Mouse (Mus musculus): ENCODE measurements around the gene Sirt3. TPM values are rescaled to one million over a fixed set of nuclear protein-coding genes. Genes with fewer than 3 reads are reported as not detected.
A peak's percentile ranks its signal among the peaks of the same experiment; 100 is the strongest.

The Sirt3 gene
- polyA plus RNA-seq, 1 experiment from 2014 or later, result 66.9 TPM

DNA sequence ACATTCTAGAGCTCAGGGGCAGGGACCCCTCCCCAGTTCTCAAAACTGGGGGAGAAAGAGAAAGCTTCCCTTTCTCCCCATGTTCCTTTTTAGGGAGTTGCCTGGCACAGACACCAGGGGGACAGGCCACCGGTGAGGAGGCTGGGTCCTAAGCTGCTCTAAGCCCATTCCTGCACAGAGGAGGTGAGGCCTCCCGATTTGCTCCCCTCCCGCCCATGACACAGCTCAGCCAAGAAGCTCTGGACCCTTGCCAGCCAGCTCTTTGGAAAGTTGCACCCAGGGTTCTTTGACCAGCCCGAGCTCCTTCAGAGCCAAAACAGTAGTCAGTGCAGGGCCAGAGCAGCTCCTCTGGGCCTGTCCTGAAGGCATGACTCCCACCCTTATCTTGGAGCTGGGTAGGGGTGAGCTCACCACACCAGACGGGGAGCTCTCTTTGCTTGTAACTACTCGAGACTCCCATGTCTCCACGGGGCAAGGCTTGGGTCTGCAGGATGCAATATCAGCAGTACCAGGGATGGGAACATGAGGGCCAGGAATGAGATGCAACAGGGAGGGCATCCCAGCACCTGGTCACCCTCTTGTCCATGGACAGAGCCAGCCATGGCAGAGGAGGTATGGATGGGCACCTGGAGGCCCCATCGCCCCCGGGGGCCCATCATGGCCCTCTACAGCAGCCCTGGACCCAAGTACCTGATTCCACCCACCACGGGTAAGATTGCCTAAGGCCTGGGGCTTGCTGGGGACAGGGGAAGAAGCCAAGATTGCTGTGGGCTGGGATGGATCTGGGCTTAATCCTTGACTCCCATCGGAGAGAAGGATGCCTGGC is 34.1 kb downstream of the Sirt3 start, which contains the start of gene Odf3:
Gene Odf3 (plus strand): TSS at position 51 of the 826 bp plus-strand sequence.
- no peak within 1 kb of the TSS for H3K9ac ChIP-seq (replicated peaks)
- no peaks in the 10 kb centered on the region for H3K9me3 ChIP-seq (ENCODE audit: low read length)
- 55% methylated on average over 11 of the region's 11 CpGs for WGBS (ENCODE audit: insufficient replicate concordance)
- no peak within 1 kb of the TSS for H3K4me2 ChIP-seq (ENCODE audit: low read depth, low read length)
- peaks cover 8% of the 10 kb centered on the region for H3K36me3 ChIP-seq (replicated peaks; ENCODE audit: insufficient read depth, low read length)
- H3K4me1 ChIP-seq (ENCODE audit: insufficient read depth), result peaks cover 7% of the 10 kb centered on the region
- no peak within 1 kb of the TSS for H3K27ac ChIP-seq (ENCODE audit: low read depth)
- no peak for ATAC-seq
- no peak within 1 kb of the TSS for H3K4me3 ChIP-seq (ENCODE audit: low read depth, low read length)
- no peaks in the 10 kb centered on the region for H3K27me3 ChIP-seq (ENCODE audit: insufficient read depth, low read length)
- peak; percentile 45 for DNase-seq
- 0 out of 2 replicates have a peak, but pooled peaks have one; percentile 6 for TF ChIP-seq CTCF (IDR thresholded peaks at IDR 0.05; ENCODE audit: low read depth)
- no peak for TF ChIP-seq EP300 (IDR thresholded peaks at IDR 0.05; ENCODE audit: low read depth)

DNA sequence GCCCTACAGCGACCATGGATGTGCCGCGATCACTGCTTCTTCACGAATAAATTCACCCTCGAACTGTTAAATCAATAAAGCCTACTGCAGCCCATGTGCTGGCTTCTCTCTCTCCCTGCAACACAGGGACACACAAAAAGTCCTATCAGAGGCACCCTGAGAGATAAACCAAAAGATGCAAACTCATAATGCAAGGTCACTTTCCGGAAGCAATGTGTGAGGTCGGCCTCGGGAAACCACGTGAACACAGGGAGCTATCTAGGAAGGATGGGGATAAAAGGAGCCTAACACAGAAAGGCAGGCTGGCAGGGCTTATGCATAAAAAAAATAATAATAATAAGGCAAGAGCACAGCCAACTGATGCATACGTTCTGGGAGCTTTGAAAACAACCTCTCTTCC is 35.4 kb downstream of the Sirt3 start:
- TF ChIP-seq CTCF (IDR thresholded peaks at IDR 0.05; ENCODE audit: low read depth) (no peak), EP300 (IDR thresholded peaks at IDR 0.05; ENCODE audit: low read depth) (no peak)
- no peak overlapping the region for H3K4me3 ChIP-seq (ENCODE audit: low read depth, low read length)
- no peak overlapping the region for H3K9ac ChIP-seq (replicated peaks)
- peaks cover under 1% of the 10 kb centered on the region for H3K36me3 ChIP-seq (replicated peaks; ENCODE audit: insufficient read depth, low read length)
- no peak overlapping the region for H3K4me2 ChIP-seq (ENCODE audit: low read depth, low read length)
- H3K9me3 ChIP-seq (ENCODE audit: low read length), result no peaks in the 10 kb centered on the region
- H3K4me1 ChIP-seq (ENCODE audit: insufficient read depth), result 0 out of 2 replicates have a peak, but pooled peaks cover 4% of the 10 kb centered on the region
- DNase-seq (no peak), ATAC-seq (no peak)
- 74% methylated on average over 10 of the region's 10 CpGs for WGBS (ENCODE audit: insufficient replicate concordance)
- H3K27me3 ChIP-seq (ENCODE audit: insufficient read depth, low read length), result no peaks in the 10 kb centered on the region
- no peak overlapping the region for H3K27ac ChIP-seq (ENCODE audit: low read depth)

DNA sequence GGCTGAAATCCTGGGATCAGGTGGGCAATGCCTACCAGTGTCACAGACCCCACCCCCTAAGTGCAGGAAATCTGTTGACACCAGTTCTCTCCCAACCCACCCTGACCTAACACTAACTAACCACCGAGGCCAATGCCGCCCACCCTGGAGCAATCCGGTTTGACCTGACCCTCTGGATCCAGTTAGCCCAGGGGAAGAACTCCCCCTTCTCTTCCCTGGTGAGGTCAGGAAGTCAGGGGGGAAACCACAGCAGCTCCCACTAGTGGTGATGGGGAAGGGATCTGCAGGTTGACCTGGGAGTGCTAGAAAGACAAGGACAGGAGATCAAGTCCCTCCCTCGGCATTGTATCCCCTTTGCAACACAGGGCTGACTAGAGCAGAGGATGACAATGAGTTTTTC is 36.4 kb downstream of the Sirt3 start:
- H3K27me3 ChIP-seq (ENCODE audit: insufficient read depth, low read length), result peaks cover 3% of the 10 kb centered on the region; the same call in 1 of the 2 replicates
- no peak overlapping the region for H3K27ac ChIP-seq (ENCODE audit: low read depth)
- H3K4me2 ChIP-seq (ENCODE audit: low read depth, low read length), result no peak overlapping the region
- no peaks in the 10 kb centered on the region for H3K9me3 ChIP-seq (ENCODE audit: low read length)
- no peak overlapping the region for H3K9ac ChIP-seq (replicated peaks)
- 0 out of 2 replicates have a peak, but pooled peaks cover 4% of the 10 kb centered on the region for H3K4me1 ChIP-seq (ENCODE audit: insufficient read depth)
- TF ChIP-seq CTCF (IDR thresholded peaks at IDR 0.05; ENCODE audit: low read depth) (no peak; the same call in 1 of the 2 replicates), EP300 (IDR thresholded peaks at IDR 0.05; ENCODE audit: low read depth) (no peak)
- 70% methylated on average over 4 of the region's 4 CpGs for WGBS (ENCODE audit: insufficient replicate concordance)
- ATAC-seq (no peak), DNase-seq (no peak)
- H3K36me3 ChIP-seq (replicated peaks; ENCODE audit: insufficient read depth, low read length), result no peaks in the 10 kb centered on the region
- no peak overlapping the region for H3K4me3 ChIP-seq (ENCODE audit: low read depth, low read length)

DNA sequence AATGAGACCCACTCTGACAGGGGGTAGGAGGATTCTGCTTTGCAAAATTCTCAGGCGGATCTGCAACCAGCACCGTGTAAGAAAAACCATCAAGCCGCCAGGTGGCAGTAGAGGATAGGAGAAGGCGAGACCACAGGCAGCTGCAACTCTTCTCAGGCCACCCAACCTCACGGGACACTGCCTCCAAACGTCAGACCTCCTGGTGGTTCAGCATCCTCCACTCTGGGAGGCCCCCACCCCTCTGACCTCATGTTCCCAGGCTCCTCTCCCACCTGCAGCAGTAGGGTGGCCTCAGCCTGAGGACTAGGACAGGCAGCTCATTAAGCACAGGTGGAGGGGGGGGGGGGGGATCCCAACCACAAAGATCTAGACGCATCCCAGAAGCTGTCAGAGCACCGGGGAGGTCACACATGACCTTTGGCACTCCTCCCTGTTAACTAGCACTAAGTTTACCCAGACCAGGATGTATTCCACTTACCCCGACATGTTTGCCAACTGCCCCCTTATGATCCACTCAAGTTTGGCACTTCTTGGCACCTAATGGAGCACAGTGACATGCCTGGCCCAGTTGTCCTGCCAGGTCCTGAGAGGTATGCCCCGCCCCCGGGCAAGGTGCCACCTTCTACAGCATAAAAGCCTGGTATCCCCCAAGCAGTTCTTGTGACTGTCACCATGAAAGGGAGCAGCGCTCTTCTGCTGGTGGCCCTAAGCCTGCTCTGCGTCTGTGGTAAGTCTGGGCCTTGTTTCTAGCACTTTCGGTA is 37.0 kb downstream of the Sirt3 start, which contains the start of gene Scgb1c1:
Gene Scgb1c1 (plus strand): TSS at position 643 of the 761 bp plus-strand sequence.
- WGBS (ENCODE audit: insufficient replicate concordance), result 33% methylated on average over 14 of the region's 14 CpGs
- Histone ChIP-seq H3K27ac (ENCODE audit: low read depth) (no peak within 1 kb of the TSS), H3K9me3 (ENCODE audit: low read length) (no peaks in the 10 kb centered on the region), H3K27me3 (ENCODE audit: insufficient read depth, low read length) (peaks cover 5% of the 10 kb centered on the region; the same call in 1 of the 2 replicates), H3K9ac (replicated peaks) (no peak within 1 kb of the TSS), H3K4me3 (ENCODE audit: low read depth, low read length) (no peak within 1 kb of the TSS), H3K4me1 (ENCODE audit: insufficient read depth) (0 out of 2 replicates have a peak, but pooled peaks cover 4% of the 10 kb centered on the region), H3K4me2 (ENCODE audit: low read depth, low read length) (no peak within 1 kb of the TSS), H3K36me3 (replicated peaks; ENCODE audit: insufficient read depth, low read length) (no peaks in the 10 kb centered on the region)
- DNase-seq (peak; percentile 95), ATAC-seq (peak; percentile 80)
- TF ChIP-seq EP300 (IDR thresholded peaks at IDR 0.05; ENCODE audit: low read depth) (no peak), CTCF (IDR thresholded peaks at IDR 0.05; ENCODE audit: low read depth) (peak; percentile 96)

DNA sequence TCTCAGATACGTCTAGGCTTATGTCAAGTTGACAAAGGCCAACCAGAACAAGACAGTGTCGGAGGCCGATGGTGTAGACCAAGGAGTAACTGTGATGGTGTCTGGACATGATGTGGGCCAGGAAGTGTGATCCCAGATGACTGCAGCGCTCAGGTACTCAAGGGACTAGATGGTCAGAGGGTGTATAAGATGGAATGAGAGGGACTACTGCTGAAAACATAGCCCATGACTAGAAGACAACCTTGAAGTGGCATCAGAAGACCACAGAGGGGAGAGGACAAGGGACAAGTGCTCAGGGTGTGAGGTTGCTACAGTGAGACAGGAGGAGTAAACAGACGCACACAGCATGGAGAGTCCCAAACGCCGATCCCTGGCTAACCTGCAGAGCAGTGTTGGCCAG is 38.3 kb downstream of the Sirt3 start:
- Histone ChIP-seq H3K9me3 (ENCODE audit: low read length) (no peaks in the 10 kb centered on the region), H3K27ac (ENCODE audit: low read depth) (no peak overlapping the region), H3K4me1 (ENCODE audit: insufficient read depth) (0 out of 2 replicates have a peak, but pooled peaks cover 4% of the 10 kb centered on the region), H3K4me2 (ENCODE audit: low read depth, low read length) (no peak overlapping the region), H3K27me3 (ENCODE audit: insufficient read depth, low read length) (peaks cover 5% of the 10 kb centered on the region; the same call in 1 of the 2 replicates), H3K9ac (replicated peaks) (no peak overlapping the region), H3K4me3 (ENCODE audit: low read depth, low read length) (no peak overlapping the region), H3K36me3 (replicated peaks; ENCODE audit: insufficient read depth, low read length) (no peaks in the 10 kb centered on the region)
- no peak for DNase-seq
- no peak for ATAC-seq
- WGBS (ENCODE audit: insufficient replicate concordance), result 69% methylated on average over 7 of the region's 7 CpGs
- TF ChIP-seq CTCF (IDR thresholded peaks at IDR 0.05; ENCODE audit: low read depth) (no peak), EP300 (IDR thresholded peaks at IDR 0.05; ENCODE audit: low read depth) (no peak)

All from liver, postnatal 0 days (tissue).